Mouse (Mus musculus): ENCODE data around the gene Susd3.

Susd3 gene

DNA sequence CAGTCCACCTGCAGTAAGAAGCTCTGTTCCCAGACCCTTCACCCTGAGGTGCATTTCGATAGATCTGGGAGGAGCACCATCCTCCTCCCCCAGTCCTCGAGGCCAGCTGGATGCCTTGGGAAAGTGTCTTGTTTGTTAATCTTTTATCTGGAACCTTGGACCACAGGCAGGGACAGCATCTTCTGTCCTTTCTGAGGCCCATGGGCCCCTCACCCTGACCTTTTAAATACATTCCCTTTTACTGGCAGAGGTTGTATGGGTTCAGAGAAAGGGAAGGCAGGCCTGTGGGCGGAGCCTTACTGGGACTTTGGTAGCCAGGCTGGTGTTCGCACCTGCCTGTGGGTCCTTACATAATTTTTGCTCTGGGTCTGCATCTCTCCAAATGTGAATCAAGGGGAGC lies 3.3 kb downstream of the Susd3 start:
- no peak for DNase-seq

DNA sequence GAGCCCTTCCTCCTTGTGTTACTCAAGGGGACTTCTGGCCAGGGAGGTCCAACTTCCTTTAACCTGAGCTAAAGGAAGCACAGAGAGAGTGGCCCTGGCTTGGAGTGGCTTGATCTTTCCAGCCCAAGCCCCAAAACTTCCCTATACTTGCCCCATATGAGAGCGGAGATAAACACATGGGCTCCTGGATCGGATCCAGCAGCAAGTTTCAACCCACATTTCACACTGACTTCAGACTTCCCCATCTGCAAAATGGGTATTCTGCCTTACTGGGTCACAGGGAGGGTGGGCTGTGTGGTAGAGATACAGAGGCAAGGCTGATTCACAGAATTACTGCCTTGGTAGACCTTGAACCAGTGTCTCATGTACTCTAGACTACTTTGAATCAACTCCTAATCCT lies 5.0 kb downstream of the Susd3 start:
- DNase-seq, result no peak

DNA sequence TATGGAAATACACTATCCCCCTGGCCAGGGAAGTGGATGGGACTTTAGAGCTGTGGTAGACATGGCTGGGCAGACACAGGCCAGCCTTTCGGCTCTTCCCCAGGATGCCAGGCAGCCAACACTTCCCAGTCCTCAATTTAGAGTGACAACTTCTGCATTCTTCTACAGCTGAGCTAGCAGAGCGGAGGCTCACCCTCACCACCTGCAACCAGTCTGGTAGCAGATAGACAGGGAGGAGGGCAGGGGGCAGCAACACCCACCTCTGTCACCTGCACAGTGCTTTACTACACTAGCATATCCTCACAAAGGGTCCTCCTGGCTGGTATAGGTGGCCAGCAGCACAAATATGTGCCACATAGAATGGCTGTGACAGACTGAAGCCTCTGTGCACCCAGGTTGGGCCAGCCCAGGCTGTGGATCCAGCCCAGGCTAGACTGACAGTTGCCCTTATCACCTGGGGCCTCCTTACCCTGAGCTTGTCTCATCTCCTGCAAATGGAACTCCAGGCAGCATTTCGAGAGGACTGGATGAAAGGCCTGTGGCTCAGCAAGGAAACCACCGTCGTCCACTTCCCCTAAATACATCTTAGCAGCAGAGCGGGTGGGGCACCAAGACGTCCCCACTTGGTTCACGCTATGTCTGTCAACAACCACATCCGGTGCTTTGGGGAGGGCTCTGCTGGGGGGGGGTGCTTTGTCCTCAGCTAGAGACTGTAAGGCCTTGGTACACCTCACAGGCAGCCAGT lies 6.0 kb downstream of the Susd3 start:
- no peak for DNase-seq

DNA sequence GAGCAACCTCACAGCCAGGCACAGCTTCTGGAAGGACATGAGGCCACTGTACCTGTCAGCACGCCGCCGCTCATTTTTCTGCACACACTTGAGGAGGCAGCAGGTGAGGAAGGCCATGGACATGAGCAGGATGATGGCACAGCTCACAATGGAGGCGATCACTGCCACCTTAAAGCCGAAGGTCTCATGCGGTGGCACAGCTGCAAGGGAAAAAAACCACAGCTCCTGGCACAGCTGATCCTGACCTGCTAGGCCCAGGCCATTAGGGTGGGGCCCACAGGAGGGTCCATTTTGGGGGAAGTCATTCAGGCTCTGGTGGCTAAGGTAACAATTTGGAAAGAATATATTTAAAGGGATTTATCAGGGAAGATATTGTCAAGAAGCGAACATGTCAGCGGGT lies 9.8 kb downstream of the Susd3 start:
- DNase-seq, result no peak

DNA sequence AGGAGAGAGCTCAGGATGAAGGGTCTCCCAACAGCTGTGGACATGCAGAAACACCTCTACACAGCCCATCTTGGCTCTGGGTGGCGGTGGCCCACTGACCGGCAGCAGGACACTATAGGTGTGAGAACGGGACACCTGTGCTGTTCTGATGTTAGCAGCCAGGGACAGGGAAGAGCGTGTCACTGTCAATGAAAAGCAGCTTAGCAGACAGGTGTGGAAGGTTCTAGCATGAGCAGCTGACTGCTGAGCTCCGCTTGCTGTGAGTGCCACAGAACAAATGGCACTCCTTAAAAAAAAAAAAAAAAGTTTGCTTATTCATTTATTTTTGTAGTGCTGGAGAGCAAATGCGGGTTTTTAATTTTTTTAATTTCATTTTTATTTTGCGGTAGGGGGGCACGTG lies 10.9 kb downstream of the Susd3 start:
- DNase-seq, result no peak

DNA sequence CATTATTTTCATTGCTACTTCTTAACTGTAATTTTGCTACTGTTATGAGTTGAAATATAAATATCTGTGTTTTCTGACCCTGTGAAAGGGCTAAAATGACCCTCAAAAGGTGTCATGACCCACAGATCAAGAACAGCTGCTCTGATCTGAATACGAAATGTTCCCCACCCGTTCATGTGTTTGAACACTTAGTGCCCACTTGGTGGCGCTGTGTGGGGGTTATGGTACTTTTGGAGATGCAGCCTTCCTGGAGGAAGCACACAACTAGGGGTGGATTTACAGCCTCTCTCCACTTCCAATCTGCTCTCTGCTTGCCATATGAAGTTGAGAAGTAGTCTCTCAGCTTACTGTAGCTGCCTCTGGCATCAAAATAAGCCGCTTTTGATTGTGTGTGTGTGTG lies 13.8 kb downstream of the Susd3 start:
- no peak for DNase-seq

DNA sequence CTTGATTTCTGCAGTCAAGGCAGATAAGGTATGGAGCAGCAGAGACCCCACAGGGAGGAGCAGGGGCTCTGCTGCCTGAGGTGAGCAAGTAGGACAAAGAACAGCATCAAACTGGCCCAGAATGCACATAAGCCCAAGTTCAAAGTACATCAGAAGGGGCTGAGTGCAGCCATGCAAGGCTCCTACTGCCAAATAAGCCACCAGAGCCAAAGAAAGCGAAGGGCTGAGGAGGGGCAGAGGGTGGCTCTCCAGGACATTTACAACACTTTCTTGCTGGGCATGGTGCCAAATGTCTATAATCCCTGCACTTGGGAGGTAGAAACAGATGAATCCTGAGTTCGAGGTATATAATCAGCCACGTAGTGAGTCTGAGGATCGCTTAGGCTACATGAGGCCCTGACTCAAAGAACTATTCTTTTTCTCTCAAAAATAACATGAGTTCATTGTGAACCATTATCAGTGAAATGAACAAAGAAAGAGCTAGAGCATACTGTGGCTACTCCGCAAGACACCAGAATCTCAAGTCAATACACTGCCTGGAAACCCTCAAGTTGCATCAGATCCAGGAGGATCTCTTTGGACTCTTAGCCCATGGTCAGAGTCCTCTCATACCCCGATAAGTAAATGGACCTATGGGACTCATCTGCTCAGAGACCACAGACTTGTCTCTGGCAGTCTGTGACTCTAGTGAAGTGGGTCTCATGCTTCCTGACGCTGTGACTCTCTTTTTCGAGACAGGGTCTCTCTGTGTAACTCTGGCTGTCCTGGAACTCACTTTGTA lies 14.5 kb downstream of the Susd3 start:
- no peak for DNase-seq

DNA sequence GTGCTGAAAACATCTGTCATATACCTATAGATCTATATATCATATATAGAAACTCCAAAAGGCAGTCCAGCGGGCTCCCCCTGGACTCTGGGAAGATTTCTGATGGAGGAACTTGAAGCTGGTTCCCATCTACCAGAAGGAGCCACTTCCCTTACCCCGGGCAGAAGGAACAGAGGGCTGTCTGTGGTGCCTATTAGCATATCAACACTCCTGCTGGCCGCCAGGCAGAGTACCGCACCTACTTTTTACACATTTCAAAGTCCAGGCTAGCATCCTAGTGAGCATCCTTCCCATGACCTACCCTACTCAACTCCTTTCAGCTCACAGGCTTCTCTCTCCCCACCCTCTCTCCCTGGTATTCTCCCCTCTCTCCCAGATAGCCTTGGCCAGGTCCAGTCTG lies 22.9 kb downstream of the Susd3 start:
- no peak for DNase-seq

DNA sequence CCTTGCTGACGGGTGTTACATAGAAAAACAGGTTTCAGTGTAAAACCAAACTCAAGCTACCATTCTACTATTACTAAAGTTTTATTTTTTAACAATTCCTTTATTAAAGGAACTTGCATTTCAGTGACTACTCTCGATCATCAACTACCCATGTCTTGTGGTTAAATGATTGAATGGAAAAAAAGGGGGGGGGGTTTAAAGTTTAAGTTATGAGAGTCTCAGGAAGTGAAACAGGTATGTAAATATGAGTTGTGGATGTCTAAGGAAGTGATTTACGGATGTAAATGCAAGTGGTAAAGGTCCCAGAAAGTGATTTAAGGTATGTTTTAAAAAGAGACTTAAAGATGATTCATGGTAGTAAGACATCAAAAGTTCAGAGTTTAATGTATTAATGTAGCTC lies 23.3 kb downstream of the Susd3 start:
- no peak for DNase-seq

DNA sequence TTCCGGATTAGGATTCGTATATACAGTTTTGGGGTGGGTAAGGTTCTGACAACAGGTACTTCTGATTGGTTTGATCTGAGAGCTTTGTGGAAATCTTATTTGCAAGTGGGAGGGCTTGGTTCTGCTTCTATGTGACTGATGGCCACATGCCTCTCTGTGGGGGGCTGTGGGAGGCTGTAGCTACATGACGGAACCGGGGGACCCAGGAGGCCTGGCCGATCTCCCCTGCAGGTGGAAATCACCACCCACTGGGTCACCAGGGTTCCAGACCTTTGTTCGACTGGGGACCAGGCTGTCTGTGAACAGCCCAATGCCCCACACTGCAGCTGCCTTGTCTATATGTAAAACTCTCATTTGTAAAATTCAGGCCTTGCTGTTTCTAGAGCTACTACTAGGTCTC lies 23.8 kb downstream of the Susd3 start:
- no peak for DNase-seq

DNA sequence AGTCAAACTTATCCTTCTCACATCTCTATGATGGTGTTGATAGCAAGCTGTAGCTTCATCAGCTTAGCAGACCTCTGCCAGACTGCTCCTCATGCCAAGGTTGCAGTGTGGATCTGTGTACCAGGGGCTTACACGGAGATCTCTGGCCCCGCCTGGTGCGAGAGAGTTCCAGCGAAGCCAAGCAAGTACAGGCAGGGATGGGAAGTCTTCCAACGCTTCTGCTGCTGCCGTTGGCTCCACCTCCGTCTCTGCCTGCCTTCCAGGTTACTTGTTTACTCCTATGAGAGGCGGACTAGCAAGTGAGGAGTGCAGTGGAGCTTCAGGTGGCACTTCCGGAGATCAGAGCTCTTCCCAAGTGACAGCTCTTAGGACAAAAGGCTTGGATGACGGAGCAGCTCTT lies 24.2 kb downstream of the Susd3 start:
- no peak for DNase-seq

DNA sequence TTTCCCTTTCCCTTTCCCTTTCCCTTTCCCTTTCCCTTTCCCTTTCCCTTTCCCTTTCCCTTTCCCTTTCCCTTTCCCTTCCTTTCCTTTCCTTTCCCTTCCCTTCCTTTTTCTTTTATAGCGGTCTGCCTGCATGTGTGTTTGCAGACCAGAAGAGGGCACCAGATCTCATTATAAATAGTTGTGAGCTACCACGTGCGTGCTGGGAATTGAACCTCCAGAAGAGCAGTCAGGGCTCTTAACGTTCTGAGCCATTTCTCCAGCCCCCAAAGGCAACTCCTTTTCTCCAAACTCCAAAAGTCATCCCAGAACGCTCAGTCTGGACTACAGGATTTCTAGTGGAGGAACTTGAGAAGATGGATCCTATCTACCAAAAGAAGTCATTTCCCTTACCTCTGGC lies 27.6 kb downstream of the Susd3 start:
- no peak for DNase-seq

DNA sequence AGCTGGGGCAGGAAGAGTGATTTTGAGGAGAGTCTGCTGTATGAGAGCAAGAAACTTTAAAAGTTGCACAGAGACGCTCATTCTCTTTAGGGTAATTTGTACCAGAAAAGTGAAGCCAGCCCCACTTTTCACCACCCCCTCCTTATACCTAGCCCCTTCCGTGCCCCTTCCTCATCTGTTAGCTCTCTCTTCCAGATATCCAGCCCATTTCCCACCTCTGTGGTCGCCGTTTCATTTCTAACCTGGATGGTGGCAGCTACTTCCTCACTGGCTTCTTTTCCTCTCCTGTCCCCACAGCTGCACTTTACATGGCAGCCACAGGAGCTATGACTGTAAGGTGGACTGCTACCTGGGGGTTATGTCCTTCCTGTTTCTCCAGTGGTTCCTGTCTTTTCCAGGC lies 29.1 kb downstream of the Susd3 start:
- DNase-seq, result no peak

DNA sequence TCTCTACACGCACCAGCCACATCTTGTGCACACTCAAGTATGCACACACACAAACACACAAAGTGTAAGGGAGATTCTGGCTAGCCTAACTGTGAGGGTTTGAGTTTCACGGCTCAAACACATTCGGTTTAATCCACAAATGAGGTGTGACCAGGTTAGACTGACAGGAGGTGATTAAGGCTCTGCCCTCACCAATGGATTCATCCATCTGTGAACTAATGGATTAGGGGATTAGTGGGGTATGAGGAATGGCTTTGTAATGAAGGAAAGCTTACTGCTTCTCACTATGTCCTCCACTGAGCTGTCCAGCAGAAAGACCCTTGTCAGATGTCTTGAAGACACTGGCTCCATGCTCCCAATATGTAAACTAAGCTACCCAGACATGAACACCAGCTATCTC lies 29.9 kb downstream of the Susd3 start:
- no peak for DNase-seq

DNA sequence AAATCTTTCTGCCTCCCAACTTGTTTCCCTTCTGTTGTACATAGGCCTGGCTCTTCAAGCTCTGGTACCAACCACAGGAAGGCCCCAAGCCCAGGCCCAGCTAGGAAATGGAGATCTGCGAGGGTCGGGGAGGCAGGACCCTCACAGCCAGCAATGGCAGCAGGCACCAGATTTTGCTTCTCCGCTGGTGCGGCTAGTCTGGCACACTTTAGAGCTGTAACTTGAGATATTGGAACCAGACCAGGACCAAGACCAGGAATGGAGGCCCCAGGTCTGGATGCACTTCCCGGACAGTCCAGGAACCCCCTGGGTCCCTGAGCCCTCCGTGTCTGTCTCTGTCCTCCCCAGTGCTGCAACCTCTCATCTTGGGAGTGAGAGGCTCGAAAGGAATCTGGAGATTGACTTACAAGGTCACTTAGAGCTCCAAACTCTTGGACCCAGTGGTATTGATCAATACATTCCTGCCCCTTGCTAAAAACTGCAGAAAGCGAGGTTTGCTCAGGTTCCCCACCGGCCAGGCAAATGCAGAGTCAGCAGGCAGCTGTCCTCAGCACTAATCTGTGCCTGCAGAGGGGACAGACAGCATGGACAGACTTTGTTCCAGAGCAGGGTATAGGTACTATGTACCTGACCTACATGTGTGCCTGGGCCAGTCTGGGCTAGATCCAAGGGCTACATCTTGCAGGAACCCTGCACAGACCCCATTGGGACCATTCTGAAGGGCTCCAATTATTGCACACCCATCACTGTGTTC lies 31.5 kb downstream of the Susd3 start:
- DNase-seq, result no peak

DNA sequence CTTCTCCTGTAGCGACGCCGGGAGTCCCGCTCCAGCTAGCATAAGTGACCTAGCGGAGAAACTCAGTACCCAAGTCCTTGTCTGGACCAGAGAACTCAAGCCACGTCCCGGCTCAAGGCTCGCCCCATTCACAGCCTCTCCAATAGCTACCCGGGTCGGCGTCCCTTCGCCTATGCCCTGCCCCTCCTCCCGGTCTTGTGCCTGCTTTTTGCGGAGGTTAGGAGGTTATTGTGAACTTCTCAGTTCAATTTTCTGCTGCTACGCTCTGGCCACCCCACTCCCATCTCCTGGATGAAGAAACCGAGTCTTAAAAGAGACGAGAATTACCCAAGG lies 32.3 kb downstream of the Susd3 start:
- no peak for DNase-seq

DNA sequence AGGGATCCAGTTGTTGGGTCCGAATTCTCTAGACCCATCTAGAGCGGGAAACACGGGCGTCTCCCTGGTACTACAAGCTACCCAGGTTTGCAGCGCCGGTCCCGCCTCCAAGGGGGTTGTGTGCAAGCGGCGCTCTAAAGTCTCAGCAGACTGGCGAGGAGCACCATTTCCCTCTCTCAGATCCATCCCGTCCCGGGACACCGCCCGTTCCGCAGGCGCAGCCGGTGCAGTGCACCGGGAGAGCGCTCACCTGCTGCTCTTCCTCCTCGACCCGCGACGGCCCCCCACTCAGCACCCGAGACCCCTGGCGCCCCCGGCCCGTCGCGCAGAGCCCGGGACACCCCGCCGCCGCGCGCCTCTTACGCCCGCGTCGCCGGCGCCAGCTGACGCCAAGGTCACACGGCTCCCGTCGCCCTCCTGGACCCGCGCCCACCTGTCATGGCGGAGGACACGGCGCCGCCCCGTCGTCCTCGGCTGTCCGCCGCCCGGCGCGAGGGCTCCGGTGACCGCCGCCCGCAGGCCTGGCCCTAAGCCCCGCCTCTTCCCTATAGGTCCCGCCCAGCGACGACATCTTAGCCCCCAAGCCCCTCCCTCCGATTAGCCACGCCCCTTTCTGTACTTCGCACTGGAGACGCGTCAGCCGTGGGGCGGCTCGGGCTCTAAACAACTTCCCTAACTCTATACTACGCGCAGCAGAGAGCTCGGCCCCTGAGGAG lies 32.8 kb downstream of the Susd3 start, which contains the start of gene Card19:
Gene Card19, minus strand, starts transcription at position 534 of the 716 bp plus-strand sequence.
- peak; percentile 81 for DNase-seq

DNA sequence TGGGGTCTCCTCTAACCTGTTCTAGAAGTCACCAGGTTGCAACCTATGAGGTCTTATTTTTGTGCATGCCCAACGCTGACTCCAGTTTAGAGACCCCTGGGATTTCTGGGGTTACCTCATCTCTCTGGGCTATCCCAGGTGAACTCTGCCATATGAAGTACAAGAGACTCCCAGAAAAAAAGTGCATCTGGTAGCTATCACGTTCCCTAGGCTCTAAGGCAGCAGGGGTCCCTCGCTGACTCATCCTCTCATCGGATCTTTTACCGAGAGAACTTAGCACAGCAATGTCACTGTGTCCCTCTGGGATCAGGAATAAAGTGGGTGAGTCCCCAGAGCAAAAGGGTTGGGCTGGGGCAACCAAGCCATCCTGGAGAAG lies 33.4 kb downstream of the Susd3 start:
- DNase-seq, result no peak

DNA sequence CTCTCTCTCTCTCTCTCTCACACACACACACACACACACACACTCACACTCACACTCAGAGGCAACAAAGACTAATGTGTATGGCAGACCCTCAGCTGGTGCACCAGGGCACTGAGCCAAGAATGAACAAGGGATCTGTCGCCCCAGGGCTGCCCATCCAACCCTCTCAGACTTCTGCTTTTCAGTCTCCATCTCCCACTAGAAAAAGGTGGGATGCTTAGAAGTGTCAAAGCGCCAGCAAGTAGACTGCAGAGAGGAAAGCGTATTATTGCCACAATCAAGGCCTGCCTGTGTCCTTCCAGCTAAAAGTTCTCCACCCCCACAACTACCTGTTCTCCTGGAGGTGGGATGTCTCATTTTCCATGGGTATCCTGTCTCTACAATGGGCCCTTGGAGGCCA lies 34.1 kb downstream of the Susd3 start:
- DNase-seq, result no peak

DNA sequence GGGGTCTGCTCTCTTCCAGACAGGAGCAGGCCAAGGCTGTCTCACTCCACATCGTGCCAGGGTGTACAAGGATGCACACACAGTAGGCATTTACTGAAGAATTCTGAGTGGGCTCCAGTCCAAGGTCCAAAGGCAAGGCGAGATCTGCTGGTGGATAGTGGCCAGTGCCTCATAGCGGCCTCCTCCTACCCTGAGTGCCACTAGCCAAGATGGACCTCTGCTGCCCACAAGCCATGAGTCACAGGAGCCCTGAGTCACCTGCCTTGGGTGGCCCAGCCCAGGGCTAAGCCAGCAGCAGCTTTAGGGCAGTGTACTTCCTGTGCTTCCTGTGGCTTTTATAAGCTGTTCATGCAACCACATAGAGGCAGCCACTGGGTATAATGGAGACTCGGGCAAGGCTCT lies 35.0 kb downstream of the Susd3 start:
- no peak for DNase-seq

DNA sequence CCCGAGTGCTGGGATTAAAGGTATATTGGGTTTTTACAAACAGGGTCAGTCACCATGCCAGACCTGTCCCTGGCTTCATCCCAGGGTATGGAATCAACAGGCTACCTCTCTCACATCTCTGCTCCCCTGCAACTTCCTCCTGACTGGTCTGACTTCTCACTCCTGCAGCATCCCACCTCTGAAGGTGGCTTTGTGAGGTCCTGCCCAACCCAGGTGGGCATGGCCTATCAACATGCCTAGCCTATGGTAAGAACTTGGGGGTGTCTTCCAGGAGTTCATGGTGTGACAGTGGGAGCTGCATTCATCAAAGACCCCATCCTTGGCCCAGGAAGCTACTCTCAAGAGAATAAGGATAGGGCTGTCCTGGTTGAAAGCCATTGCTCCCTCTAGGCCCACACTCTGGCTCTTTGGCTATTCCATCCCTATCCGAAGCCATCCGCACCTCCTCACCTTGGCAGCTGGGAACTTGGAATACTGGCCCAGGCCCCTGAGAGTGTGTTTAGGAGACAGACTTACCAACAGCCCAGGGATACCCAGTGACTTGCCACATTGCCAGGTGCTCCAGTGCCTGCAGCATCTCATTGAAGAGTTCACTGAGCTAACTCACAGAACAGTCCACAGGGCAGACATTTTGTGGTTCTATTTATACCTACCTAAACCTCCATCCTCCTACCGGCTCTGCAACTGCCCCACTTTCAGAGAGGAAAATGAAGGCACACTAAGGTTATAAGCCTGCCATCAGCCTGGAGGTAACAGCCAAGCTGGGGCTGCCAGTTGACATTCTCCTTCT lies 35.6 kb downstream of the Susd3 start:
- DNase-seq, result no peak

DNA sequence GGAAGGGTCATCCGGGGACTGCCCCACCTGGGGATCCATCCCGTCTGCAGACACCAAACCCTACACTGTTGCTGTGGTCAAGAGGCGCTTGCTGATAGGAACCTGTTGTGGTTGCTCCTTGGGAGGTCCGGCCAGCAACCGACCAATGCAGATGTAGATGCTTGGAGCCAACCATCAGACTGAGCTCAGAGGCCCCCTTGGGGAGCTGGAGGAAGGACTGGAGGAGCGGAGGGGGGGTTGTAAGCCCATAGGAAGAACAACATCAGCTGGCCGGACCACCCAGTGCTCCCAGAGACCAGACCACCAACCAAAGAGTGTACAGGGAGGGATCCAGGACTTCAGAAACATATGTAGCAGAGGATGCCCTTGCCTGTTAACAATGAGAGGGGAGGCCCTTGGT lies 39.2 kb downstream of the Susd3 start:
- no peak for DNase-seq

DNA sequence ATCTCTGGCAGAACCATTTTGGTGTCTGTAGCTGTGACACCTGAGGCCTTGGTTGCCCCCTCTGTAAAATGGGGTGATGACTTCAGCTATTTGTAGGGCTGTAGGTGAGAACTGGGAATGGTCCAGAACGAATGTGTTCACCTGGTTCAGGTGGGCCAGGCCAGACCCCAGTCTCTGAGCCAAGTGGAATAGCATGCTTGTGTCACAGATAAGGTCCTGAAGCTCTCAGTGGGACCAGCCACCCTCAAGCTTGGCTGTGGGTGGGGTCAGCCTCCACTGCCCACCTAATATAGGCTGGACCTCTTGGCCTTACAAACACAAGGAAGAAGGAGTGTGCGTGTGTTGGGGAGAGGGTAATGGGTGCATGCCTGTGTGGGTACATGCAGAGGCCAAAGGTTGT lies 42.2 kb downstream of the Susd3 start:
- no peak for DNase-seq

All from right cerebral cortex, postnatal 4 days (tissue).